Mouse (Mus musculus): ENCODE measurements around the gene Zdhhc23. TPM values are rescaled to one million over a fixed set of nuclear protein-coding genes. Genes with fewer than 3 reads are reported as not detected.

The Zdhhc23 gene
- polyA plus RNA-seq, 1 experiment from 2014 or later: 0.17 TPM

DNA sequence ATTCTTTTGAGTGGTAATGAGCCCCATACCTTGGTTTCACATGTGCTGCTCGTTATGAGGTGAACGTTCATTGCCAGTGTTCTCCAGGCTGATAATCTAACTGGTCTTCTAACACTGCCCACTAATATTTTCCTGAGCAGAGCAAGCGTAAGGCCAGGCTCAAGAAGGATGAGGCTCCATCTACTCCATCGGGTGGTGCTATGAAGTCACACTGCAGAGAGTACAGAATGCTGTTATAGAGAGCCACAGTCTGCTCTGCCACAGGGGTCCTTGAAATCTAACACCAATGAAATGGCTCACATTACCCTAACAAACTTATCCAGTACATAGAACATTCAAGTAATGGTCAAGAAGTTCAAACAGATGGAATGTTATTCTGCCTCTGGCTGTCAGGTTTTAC is 21.6 kb downstream of the Zdhhc23 start:
- DNase-seq (ENCODE audit: low spot score): no peak

DNA sequence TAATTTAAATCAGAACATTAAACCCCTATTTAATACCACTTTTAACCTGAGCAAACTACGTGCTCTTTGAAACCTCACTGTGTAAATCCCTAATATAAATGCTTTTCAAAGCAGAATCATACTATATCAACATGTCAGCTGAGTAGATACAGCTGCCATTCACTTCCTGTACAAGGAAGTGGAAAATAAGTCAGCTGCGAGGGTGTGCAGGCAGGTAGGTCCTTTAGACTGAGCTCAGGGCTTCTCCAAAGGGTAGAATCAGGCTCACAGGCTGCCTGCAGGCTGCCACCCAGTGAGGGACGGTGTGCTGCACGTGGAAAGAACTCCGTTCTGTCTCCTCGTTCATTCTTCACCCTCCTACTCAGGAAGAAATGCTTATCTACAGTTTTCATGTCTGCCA is 24.7 kb downstream of the Zdhhc23 start:
- Histone ChIP-seq H3K27me3 (ENCODE audit: low read depth, poor library complexity, severe bottlenecking) (no peaks in the 10 kb centered on the region), H3K4me1 (no peaks in the 10 kb centered on the region), H3K27ac (replicated peaks) (no peak overlapping the region), H3K4me3 (no peak overlapping the region), H3K36me3 (peaks cover 20% of the 10 kb centered on the region), H3K9me3 (replicated peaks) (no peaks in the 10 kb centered on the region)
- 86% methylated on average over 6 of the region's 6 CpGs for WGBS
- DNase-seq (ENCODE audit: low spot score): no peak

More for the DNA sequence above, 21.6 kb downstream of the Zdhhc23 start:
- H3K27me3 ChIP-seq (ENCODE audit: low read depth, poor library complexity, severe bottlenecking): no peaks in the 10 kb centered on the region
- H3K4me3 ChIP-seq: no peak overlapping the region
- peaks cover 18% of the 10 kb centered on the region for H3K36me3 ChIP-seq
- no peak overlapping the region for H3K27ac ChIP-seq (replicated peaks)
- WGBS: 85% methylated on average over 4 of the region's 4 CpGs
- H3K4me1 ChIP-seq: no peaks in the 10 kb centered on the region
- H3K9me3 ChIP-seq (replicated peaks): no peaks in the 10 kb centered on the region

DNA sequence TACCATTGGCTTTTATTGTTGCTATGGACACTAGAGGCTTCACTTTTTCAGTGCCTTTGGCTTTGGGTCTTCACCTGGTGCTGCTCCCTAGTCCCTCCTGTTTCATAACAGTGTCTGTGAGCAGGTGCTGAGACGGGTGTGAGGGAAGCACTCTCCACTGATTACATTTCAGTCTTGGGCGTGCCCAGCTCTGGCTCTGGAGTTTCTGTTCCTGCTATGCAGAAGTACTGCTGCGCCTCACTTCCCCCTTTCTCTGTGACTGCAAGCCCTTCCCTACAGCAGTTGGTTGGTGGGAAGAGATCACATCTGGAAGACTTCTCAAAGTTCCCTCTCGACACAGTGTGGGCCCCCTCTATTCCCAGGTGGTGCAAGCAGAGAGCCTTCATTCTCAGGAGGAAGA is 28.0 kb downstream of the Zdhhc23 start:
- Histone ChIP-seq H3K4me3 (no peak overlapping the region), H3K4me1 (no peaks in the 10 kb centered on the region), H3K27me3 (ENCODE audit: low read depth, poor library complexity, severe bottlenecking) (no peaks in the 10 kb centered on the region), H3K27ac (replicated peaks) (no peak overlapping the region), H3K36me3 (0 out of 2 replicates have a peak, but pooled peaks cover 6% of the 10 kb centered on the region), H3K9me3 (replicated peaks) (no peaks in the 10 kb centered on the region)
- no peak for DNase-seq (ENCODE audit: low spot score)
- 84% methylated on average over 4 of the region's 4 CpGs for WGBS

DNA sequence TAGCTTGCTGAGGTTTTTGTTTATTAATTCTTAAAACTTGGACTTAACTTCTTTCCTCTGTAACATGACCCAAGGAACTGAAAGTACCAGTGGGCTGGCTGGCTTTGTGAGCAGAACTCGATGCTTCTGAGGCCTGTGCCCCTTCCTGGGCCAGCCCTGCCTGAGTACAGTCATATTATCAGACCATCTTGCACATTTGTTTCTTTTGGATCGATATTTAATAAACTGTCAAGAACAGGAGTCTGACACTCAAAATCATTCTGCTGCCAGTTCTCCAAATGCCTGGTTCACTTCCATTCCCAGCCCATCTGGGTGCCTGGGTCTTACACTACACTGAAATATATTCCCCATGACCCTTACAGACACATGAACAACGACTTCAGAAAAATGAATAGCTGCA is 33.7 kb downstream of the Zdhhc23 start:
- H3K4me1 ChIP-seq: no peaks in the 10 kb centered on the region
- H3K4me3 ChIP-seq: no peak overlapping the region
- DNase-seq (ENCODE audit: low spot score): no peak
- H3K9me3 ChIP-seq (replicated peaks): no peaks in the 10 kb centered on the region
- H3K27me3 ChIP-seq (ENCODE audit: low read depth, poor library complexity, severe bottlenecking): no peaks in the 10 kb centered on the region
- no peaks in the 10 kb centered on the region for H3K36me3 ChIP-seq
- 83% methylated on average over 3 of the region's 3 CpGs for WGBS
- no peak overlapping the region for H3K27ac ChIP-seq (replicated peaks)

DNA sequence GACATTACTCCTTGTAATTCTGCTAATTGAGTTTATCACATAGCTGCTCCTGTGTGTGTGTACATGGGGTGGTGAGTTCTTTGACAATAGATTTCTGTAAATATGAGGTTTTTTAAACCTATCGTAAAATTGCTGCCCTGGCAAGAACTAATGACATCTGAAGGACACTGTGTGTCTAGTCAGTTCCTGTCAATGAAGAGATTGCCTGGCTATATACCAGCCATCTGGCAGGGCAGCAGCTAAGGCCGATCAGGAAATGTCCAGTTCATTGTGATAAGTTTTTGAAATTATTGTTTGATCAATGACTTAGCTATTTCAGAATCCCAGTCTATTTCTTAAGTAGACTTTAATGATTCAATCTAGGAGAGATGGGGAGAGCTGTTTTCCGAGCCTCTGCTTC is 34.2 kb downstream of the Zdhhc23 start:
- no peak overlapping the region for H3K27ac ChIP-seq (replicated peaks)
- H3K4me3 ChIP-seq: no peak overlapping the region
- no peaks in the 10 kb centered on the region for H3K4me1 ChIP-seq
- no peaks in the 10 kb centered on the region for H3K9me3 ChIP-seq (replicated peaks)
- no peaks in the 10 kb centered on the region for H3K27me3 ChIP-seq (ENCODE audit: low read depth, poor library complexity, severe bottlenecking)
- no peak for DNase-seq (ENCODE audit: low spot score)
- 89% methylated on average over 3 of the region's 3 CpGs for WGBS
- no peaks in the 10 kb centered on the region for H3K36me3 ChIP-seq

DNA sequence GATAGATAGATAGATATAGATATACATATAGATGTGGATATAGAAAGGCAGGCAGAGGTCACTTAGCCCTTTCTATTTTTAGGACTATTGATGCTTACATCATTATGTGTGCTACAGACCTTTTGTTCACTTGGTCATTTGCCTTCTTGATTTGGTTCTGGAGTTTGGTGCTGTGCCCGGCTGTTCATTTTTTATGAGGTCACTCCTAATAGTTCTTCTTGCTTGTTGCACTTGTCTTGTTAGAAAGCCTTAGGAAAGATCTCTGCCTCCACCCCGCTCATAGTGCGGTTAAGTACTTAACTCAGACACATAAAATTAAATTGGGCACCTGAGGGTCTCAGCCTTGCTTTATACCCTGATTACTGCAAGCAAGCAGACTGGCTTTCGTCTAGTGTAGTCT is 38.7 kb downstream of the Zdhhc23 start:
- Histone ChIP-seq H3K36me3 (0 out of 2 replicates have a peak, but pooled peaks cover 3% of the 10 kb centered on the region), H3K27ac (replicated peaks) (no peak overlapping the region), H3K4me3 (no peak overlapping the region), H3K4me1 (no peaks in the 10 kb centered on the region), H3K9me3 (replicated peaks) (no peaks in the 10 kb centered on the region), H3K27me3 (ENCODE audit: low read depth, poor library complexity, severe bottlenecking) (no peaks in the 10 kb centered on the region)
- WGBS: 87% methylated on average over 4 of the region's 4 CpGs
- no peak for DNase-seq (ENCODE audit: low spot score)

DNA sequence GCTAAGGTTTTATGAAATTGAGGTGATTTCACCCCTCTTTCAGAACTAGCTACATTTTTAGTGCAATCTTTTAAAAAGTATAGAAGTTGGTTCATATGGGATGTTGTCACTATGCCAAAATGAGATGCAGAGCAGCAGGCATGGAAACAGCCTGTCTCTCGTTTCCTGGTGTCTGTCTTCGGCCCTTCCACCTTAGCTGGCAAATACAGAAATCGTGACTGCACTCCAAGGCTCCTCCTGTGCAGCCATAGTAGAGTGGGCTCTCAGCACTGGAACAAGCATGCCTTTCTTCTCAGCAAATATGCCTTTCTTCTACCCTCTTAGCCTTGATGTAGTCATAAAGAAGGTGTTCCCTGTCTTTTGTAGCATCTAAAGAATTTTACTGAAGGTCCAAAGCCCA is 43.7 kb downstream of the Zdhhc23 start:
- no peak overlapping the region for H3K4me3 ChIP-seq
- no peaks in the 10 kb centered on the region for H3K9me3 ChIP-seq (replicated peaks)
- no peaks in the 10 kb centered on the region for H3K27me3 ChIP-seq (ENCODE audit: low read depth, poor library complexity, severe bottlenecking)
- no peak for DNase-seq (ENCODE audit: low spot score)
- H3K36me3 ChIP-seq: 0 out of 2 replicates have a peak, but pooled peaks cover 3% of the 10 kb centered on the region
- WGBS: 89% methylated on average over 3 of the region's 3 CpGs
- no peaks in the 10 kb centered on the region for H3K4me1 ChIP-seq
- no peak overlapping the region for H3K27ac ChIP-seq (replicated peaks)

DNA sequence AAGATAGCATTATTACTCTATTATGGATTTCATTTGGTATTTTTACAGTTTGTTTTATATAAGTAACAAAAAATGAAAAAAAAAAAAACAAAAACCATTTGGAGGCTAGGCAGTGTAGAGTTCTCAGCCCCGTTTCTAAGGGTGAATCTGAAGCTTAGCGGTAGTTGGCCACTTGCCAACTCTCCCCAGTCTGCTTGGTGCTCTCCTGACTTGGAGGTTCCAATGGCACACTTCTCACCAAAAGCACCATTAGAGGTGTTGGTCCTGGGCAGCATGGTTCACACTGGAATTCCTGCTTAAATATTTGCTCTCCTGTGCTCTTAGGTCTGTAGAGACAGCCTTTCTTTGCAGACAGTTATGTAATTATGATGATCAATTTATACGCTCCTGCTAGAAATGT is 44.2 kb downstream of the Zdhhc23 start:
- Histone ChIP-seq H3K27ac (replicated peaks) (no peak overlapping the region), H3K27me3 (ENCODE audit: low read depth, poor library complexity, severe bottlenecking) (no peaks in the 10 kb centered on the region), H3K4me1 (no peaks in the 10 kb centered on the region), H3K4me3 (no peak overlapping the region), H3K36me3 (0 out of 2 replicates have a peak, but pooled peaks cover 3% of the 10 kb centered on the region), H3K9me3 (replicated peaks) (no peaks in the 10 kb centered on the region)
- 93% methylated on average over 3 of the region's 3 CpGs for WGBS
- DNase-seq (ENCODE audit: low spot score): no peak

DNA sequence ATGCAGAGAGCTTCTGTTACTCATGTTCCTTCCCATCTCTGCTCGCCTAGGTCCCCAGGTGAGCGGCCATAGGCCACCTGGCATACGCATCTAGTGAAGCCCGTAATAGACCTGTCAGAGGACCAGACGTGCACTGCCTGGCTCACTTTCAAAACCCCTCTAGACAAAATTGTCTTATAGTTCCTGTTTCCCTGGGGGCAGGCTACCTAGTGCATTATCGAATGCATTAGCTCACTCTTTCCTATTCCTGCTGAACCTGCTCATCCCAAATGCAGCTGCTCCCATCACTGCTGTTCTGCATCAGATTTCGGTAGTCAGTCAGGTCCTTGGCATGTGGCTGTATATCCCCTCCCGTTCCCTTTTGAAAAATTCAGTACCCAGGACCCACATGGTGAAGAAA is 44.7 kb downstream of the Zdhhc23 start:
- H3K27me3 ChIP-seq (ENCODE audit: low read depth, poor library complexity, severe bottlenecking): no peaks in the 10 kb centered on the region
- no peaks in the 10 kb centered on the region for H3K9me3 ChIP-seq (replicated peaks)
- H3K36me3 ChIP-seq: 0 out of 2 replicates have a peak, but pooled peaks cover 3% of the 10 kb centered on the region
- H3K4me3 ChIP-seq: no peak overlapping the region
- no peak for DNase-seq (ENCODE audit: low spot score)
- WGBS: 91% methylated on average over 8 of the region's 8 CpGs
- no peaks in the 10 kb centered on the region for H3K4me1 ChIP-seq
- H3K27ac ChIP-seq (replicated peaks): no peak overlapping the region

DNA sequence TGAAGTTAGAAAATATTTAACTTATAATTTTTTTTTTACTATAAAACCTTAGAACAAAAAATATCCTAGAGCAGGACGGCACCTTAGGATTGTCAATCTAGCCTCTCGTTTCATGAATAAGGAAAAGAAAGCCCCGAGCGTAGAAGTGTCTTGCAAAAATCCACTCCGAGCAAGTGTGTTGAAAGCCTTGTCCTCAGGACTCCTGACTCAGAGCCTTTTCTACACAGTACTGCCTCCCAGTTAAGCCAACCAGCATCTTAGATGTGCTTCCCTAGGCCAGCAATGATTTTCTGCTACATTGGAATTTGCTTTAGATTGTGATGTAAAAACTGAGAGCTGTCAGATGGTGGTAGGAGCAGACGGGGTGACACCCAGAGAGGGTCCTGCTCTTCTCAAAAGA is 46.5 kb downstream of the Zdhhc23 start:
- Histone ChIP-seq H3K27ac (replicated peaks) (no peak overlapping the region), H3K36me3 (no peaks in the 10 kb centered on the region), H3K4me3 (no peak overlapping the region), H3K4me1 (no peaks in the 10 kb centered on the region), H3K9me3 (replicated peaks) (no peaks in the 10 kb centered on the region), H3K27me3 (ENCODE audit: low read depth, poor library complexity, severe bottlenecking) (no peaks in the 10 kb centered on the region)
- WGBS: 90% methylated on average over 6 of the region's 6 CpGs
- no peak for DNase-seq (ENCODE audit: low spot score)

DNA sequence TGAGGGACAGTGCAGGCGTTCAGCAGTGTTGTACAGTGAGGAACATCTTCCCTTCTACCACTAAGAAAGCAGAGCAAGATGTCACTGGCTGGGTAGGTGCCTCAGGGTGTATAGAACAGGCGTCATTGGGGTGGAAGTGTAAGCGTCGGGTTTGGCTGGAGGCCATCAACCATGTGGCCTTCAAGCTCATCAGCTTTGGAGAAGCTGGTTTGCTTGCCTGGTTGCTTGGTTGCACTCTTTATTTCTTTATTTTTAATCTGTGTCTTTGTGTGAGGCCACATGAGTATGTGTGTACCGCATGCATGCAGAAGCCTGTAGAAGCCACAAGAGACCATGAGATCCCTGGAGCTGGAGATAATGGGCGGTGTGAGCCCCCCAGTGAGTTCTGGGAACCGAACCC is 47.3 kb downstream of the Zdhhc23 start:
- WGBS: 92% methylated on average over 7 of the region's 7 CpGs
- Histone ChIP-seq H3K27ac (replicated peaks) (no peak overlapping the region), H3K4me1 (no peaks in the 10 kb centered on the region), H3K27me3 (ENCODE audit: low read depth, poor library complexity, severe bottlenecking) (no peaks in the 10 kb centered on the region), H3K4me3 (no peak overlapping the region), H3K9me3 (replicated peaks) (no peaks in the 10 kb centered on the region), H3K36me3 (no peaks in the 10 kb centered on the region)
- no peak for DNase-seq (ENCODE audit: low spot score)

DNA sequence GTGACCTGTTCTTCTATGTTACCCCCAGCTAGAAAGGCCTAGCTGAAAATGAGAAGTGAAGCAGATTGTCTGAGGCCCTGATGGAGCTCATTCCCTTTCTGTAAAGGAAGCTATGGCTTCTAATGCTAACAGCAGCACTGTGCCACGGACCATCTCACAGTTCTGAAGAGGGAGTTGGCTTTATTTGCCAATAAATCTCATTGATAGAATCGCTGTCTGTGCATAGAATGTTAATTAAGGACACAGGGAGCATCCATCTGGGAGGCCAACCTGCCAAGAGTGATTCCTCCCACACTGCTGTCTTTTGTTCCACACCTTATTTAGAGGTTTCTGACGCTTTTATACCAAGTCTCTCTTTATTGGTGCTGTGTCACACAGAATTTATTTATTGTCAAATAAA is 48.1 kb downstream of the Zdhhc23 start:
- Histone ChIP-seq H3K4me1 (no peaks in the 10 kb centered on the region), H3K36me3 (no peaks in the 10 kb centered on the region), H3K27ac (replicated peaks) (no peak overlapping the region), H3K27me3 (ENCODE audit: low read depth, poor library complexity, severe bottlenecking) (no peaks in the 10 kb centered on the region), H3K4me3 (no peak overlapping the region), H3K9me3 (replicated peaks) (no peaks in the 10 kb centered on the region)
- no peak for DNase-seq (ENCODE audit: low spot score)
- 86% methylated on average over 3 of the region's 3 CpGs for WGBS

DNA sequence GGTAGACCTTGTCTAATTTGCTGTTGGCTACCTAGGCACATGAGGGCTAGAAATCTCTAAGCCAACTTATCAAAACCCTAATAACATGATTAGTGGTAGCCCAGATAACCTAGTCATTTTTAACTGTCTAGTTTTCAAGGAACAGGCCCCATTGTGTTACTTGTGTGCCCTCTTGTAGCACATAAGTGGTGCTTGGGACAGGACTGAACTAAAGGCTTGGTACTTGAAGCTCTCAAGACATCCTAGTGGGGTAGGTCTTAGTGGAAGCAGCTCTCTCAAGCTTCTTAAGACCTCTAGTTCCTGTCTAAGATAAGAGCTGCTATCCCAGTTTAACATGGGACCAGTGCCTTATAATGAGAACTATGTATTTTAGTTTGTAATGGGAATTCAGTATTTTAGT is 49.0 kb downstream of the Zdhhc23 start:
- H3K36me3 ChIP-seq: no peaks in the 10 kb centered on the region
- DNase-seq (ENCODE audit: low spot score): no peak
- H3K4me3 ChIP-seq: no peak overlapping the region
- H3K27ac ChIP-seq (replicated peaks): no peak overlapping the region
- peaks cover 3% of the 10 kb centered on the region; the same call in 1 of the 2 replicates for H3K4me1 ChIP-seq
- no peaks in the 10 kb centered on the region for H3K9me3 ChIP-seq (replicated peaks)
- H3K27me3 ChIP-seq (ENCODE audit: low read depth, poor library complexity, severe bottlenecking): no peaks in the 10 kb centered on the region

DNA sequence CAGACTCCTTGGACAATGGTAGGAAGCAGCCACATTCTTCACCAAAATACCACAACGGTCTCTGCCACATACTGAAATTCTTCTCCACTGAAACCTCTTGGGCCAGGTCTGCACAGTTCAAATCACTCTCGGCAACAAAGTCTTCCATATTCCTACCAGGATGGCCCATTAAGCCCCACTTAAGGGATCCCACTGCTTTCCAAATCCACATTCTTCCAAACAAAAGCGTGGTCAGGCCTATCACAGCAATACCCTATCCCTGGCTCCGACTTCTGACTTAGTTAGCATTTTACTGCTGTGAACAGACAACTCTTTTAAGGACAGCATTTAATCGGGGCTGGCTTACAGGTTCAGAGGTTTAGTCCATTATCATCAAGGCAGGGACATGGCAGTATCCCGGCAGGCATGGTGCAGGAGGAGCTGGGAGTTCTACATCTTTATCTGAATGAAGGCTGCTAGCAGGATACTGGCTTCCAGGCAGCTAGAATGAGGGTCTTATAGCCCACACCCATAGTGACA is 53.2 kb downstream of the Zdhhc23 start, which contains the start of gene Qtrt2:
Qtrt2 (minus strand) TSS at position 469 of the 519 bp plus-strand sequence.
- Histone ChIP-seq H3K4me1 (peaks cover 17% of the 10 kb centered on the region), H3K27ac (replicated peaks) (no peak within 1 kb of the TSS), H3K27me3 (ENCODE audit: low read depth, poor library complexity, severe bottlenecking) (no peaks in the 10 kb centered on the region), H3K9me3 (replicated peaks) (no peaks in the 10 kb centered on the region), H3K4me3 (no peak within 1 kb of the TSS), H3K36me3 (no peaks in the 10 kb centered on the region)
- WGBS: 65% methylated on average over 6 of the region's 6 CpGs
- DNase-seq (ENCODE audit: low spot score): no peak
